Mouse (Mus musculus) CD4-positive, CD25-positive, alpha-beta regulatory T cell, adult 4 months (primary cell): ENCODE measurements around the gene Litaf. TPM values are rescaled to one million over a fixed set of nuclear protein-coding genes. Genes with fewer than 3 reads are reported as not detected.

Source experiments
- ATAC-seq: one replicate; pipeline ENCODE4 v1.8.0; 2017
- polyA plus RNA-seq, 2 experiments: library from polyadenylated mRNA; unstranded; fragments of 100-300 nt; shearing (Covaris generic); gene quantifications; one replicate each; pipeline ENCODE4 v1.2.1; 2017

The Litaf gene
- polyA plus RNA-seq, 2 experiments from 2014 or later = 47.2 to 61.2 TPM

DNA sequence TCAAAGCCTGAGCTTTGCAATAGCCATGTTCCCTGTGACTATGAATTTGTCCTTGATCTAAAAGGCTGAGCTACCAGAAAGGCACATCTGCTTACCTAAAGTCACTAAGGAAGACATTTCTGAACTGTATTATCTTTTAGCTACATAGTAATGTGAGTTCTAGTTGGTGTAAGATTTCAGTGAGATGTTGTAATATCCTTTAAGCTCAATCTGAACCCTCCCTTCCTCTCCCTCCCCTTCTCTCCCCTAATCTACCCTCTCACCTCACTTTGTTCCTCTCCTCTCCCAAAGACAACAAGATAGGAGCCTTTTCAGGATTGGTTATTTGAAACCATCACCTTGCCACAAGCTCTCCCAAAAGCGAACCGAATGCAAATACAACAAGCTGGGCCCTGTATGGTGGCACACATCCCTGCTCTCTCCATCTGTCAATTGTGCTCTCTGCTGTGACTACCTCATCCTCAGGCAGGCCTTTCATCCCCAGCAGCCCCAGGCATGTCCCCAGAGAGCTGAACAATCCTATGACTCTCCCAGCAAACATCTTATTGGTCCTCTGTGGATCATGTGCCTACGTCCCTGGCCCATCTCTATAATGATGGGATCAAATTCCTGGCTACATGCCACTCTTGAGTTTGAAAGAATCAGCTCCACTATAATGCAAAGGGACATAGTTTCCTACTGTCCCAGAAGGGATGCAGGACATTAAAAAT is 44.4 kb downstream of the Litaf start:
- no peak for ATAC-seq

DNA sequence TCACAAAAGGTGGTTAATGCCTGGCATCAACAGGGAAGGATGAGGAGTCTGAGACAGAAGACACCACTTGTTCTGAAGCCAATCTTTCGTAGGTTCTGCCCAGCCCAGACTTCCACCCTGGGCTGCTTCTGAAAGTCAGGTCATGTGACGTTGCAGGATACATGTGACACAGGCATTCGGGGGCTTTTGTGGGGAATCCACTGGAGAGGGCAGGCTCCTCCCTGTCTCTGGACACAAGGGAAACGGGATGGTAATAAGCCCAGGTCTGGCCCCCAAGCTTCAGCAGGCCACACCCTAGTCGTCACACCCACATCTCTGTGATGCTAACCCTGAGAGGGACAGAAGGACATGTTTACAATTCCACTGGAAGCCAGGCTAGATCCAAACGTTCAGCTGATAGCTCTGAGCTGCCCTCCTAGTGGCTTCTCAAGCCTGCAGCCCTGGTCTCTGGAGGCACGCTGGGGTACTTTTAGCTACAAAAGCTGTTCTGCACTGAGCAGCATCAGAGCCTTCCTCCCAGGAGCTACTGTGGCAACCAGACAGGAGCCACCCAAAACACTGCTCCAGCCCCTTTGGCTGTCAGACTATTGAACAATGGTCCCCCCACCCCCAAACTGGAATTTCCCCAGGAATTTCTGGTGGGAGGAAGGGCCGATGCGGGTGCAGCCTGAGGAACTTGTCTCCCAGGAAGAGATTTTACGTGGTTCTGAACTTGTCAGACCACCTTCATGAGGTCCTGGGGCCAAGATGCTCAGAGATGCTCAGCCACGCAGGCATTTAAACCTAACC is 48.0 kb downstream of the Litaf start:
- no peak for ATAC-seq

DNA sequence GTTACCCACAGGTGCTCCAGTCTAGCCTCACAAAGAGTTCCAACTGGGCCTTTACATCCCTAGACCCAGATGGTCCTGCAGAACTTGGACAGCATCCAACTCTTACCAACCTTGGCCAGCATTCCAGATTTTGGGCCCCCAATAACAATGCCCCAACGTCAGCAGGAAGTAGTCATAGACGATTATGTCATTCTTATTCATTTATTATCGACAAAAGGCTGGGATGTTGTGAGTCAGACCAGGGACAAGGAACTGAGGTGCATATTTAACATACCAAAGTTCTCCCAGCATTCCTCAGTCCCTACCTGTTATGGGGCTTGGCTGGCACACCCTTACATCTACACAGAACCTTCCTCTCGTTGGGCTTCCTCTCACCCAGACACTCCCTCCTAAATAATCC is 49.6 kb downstream of the Litaf start:
- ATAC-seq = no peak

DNA sequence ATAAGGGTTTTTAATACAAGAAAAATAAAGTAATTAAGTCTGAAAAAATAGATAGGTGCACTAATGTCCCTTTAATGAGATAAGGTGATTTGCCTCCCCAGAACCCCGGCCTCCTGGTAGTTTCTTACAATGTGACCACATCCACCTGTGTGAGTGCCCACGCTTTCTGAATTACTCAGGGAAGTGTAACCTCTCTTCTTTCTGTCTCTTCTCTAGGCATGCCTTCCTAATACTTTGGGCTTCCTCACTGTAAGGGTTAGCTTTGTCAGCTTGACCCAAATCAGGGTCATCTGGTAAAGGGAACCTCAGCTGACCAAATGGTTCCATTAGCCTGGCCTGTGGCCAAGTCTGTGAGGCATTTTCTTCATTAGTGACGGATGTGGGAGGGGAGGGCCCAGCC is 51.5 kb downstream of the Litaf start:
- peak; percentile 31 for ATAC-seq

DNA sequence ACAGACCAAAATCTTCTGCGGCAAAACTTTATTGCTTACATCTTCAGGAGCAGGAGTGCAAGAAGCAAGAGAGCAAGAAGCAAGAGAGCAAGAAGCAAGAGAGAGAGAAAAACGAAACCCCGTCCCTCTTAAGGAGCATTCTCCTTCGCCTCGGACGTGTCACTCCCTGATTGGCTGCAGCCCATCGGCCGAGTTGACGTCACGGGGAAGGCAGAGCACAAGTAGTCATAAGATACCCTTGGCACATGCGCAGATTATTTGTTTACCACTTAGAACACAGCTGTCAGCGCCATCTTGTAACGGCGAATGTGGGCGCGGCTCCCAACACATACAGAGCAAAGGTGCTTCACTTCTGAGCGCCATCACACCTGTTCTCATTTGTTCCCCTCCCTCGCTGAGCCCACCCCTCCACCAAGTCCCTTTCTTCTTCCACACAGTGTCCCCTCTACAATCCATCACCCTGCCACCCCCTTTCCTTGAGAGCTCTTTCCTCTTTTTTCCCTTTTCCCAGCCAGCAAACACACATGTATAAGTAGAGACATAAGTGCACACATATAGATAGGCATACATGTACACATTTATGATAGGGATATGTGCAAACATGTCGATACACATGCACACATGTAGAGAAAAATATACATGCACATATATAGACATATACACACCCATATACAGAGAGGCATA is 52.4 kb downstream of the Litaf start:
- ATAC-seq = peak; percentile 13

DNA sequence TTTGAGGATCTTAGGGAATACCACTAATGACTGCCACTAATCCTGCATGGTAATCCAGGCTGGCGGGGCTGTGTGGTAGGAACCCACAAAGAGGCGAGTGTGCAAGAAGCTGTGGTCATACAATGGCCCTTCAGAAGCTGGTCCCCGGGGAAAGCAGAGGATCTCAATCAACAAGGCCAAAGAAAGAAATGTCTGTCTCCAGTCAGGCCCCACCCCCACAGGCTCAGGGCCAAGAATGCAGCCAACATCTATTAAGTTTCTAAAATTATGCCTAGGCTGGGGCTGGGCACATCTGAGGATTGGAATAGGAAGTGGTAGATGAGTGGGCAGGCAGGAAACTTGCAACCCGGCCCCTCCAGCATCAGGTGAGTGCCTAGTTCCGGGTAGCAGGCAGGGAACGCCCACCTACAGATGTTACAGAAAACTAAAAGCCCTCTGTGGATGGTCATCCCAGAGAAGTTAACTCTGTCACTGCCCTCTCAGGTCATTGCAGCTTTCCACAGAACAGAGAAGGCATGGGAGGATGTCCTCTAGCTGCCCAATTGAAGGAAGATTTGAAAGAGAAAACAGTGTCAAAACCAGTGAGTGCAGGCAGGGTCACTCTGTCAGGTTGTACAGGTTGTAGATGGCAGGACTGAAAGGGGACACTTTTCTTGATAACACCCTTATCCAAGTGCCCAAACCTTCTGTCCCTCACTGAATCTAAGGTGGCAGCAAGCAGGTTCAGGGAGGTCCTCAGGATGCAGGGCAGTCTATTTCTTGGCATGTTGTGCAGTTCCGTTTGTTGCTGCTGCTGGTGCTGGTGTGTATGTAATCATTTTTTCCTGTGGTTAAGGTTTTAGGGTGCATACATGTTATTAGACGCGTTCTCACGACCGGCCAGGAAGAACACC is 53.1 kb downstream of the Litaf start:
- peak; percentile 91 for ATAC-seq

DNA sequence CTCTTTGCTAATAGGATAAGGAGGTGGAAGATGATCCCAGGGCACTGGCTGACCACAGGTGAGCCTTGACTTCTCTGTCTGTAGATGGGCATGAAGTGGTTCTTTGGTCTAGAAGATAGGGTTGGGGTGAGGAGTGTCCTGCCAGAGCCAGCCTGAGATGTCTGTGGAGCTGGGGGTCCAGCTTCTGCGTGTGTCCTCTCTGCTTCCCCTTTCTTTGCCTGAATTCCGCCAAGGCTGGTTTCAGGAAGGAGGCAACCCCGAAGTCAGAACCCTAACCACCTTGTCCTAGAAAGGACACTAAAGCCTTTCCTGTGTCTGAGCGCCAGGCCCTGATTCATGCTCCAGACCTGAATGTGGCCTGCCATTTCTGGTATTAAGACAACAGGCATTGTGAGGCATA is 54.0 kb downstream of the Litaf start:
- no peak for ATAC-seq

DNA sequence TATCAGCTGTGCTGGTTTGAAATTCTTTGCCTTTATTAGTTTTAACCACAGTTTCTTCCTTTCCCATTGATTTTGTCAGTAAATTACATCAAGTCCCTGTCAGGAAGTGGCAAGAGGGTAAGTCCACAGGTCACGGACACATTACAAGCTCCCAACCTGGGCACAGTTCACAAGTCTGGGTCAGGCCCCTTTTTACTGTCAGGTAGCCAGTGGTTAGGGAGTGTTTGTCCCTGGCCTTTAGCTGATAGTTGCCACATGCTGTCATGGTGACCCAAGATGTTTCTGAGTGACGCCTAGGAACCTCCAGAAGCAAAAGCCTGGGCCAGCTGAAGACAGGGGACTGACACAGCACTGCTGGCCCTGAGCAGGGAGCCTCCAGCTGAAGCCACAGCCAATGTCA is 54.8 kb downstream of the Litaf start:
- no peak for ATAC-seq

DNA sequence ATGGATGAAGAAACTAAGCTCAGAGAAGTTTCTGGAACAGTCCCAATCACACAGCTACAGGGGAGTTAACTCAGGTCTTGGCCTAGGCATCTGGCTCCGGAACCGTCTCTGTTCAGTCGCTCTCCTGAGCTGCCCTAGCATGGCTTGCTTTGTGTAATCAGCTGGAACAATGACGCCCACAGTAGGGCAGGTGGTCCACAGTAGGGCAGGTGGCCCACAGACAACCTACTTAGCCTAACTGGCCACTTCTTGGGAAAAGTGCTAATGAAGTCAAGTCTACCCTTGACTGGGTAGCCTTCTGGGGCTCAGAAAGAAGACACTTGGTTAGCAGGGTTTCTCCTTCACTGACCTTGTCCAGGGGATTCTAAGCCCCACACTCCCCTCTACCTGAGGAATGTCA is 55.7 kb downstream of the Litaf start:
- ATAC-seq = no peak

DNA sequence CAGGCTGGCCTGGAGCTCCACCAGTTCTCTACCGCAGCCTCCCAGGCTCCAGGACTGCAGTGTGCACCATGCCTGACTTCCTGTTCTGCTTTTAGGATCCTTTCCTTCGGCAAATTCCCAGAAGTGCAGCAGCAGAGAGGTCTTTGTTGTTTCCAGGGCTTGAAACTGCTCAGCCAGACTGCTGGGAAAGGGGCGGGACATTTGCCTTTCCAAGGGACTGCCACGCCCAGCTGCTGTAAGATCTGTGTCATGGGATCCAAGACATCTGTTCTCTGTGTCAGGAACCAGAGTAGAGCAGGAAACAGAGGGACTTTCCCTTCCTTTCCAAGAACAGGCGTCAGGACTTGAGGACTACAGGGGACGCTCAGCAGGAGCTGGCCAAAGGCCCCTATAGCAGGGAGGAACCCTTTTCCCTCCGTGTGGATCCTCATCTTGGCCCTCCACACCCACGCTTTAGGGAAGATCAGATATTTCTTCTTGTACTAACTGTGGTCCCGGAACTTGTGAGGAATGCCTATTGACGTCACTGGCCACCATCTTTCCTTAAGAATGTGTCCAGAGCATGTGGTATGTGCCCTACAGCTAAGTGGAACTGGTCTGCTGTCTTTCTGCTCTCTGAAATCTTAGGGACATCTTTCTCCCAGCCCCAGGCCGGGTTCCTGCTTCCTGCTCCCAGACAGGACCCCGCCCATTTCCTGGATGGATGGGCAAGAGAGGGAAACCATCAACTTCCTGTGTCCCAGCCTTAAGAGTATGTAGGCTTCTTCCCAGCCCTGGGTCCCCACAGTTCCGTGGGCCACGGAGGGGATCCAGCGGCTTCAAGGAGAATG is 57.6 kb downstream of the Litaf start:
- ATAC-seq = no peak

DNA sequence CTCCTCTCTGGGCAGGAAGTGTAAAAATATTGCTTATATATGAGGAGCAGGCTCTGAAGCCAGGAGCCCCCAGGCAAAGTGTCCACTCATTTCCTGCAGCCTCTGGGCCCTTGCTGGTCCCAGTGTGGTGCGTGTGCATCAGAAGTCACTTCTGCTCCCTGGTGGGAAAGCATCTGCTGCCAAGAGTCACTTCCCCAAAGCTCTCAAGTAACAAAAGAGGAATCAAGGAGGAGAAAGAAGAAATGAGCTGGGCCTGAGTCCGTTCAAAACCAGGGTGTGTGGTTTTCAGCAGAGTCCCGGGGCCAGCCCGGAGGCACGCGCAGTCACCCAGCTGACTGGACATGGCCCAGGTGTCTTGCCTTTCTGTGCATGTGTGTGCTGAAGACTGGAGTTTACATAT is 59.9 kb downstream of the Litaf start:
- ATAC-seq = no peak

DNA sequence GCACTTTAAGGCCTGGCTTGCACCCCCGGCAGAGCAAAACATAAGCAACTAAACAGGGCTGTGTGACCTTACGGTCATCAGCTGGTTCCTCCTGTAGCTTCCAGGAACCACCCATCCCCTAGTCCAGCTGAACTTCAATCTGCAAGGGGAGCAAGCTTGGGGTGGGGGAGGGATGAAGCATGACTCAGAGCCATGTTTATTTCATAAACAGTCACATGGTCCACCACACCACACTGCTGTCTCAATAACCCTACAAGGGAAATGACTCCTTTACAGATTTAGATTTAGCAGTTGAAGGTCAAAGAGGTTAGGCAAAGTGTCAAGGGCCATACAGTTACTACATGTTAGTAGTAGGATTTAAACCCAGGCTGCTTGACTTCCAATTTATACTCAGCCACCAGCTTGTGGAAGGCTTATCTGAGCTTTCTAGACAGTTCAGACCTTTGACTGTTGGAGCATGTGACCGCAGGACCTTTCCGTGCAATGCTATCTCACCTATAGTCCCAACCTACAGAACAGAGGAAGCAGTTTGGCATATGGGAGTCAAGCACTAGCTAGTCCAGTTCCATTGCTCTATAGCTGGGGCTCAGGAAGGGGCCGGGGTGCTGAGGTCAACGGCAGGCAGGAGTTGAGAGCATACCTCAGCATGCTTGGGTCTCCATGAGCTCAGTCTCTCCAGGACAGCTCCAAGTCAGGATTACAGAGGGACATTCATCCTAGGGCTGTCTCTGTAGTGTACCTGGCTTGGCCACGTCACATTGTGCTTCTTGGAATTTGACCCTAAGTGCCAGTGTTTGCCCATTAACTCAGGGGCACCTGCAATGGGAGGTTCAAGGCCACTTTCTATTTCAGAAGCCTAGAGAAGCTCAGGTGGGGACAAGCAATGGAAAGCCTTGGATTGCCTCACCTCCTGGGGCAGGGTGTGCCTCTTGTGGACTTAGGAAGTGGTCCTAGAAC is 64.0 kb downstream of the Litaf start:
- ATAC-seq = no peak

DNA sequence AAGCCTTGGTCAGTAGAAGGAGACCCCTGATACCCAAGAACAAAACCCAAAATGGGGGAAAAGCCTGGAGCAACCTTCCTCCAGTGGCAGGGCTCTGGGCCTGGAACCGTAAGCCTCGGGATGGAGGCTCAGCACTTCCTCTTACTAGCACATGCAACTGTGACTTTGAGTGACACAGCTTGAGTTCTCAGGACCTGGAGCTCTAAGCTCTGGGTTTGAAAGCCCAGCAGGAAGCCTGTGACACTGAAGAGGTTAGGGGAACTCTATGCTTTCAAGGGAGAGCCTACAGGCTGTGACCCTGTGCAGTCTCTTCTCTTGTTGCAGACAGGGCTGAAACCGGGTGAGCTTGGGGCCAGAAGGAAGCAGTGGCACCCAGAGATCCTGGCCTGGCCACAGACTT is 66.1 kb downstream of the Litaf start:
- no peak for ATAC-seq

DNA sequence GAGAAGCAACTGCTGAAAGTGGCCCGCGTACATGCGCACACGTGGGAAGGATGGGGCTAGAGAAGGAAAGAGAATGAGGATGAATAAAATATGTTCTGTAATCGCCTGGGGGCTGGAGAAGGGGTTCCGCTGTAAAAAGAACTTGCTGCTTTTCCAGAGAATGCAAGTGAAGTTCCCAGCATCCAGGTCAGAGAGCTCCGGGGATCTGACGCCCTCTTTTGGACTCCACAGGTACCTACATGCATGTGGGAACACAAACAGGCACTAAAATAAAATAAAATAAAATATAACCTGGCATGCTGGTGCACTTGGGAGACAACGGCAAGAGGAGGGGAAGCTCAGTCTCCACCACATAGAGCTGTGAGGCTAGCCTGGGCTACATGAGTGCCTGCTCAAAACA is 67.7 kb downstream of the Litaf start:
- no peak for ATAC-seq

DNA sequence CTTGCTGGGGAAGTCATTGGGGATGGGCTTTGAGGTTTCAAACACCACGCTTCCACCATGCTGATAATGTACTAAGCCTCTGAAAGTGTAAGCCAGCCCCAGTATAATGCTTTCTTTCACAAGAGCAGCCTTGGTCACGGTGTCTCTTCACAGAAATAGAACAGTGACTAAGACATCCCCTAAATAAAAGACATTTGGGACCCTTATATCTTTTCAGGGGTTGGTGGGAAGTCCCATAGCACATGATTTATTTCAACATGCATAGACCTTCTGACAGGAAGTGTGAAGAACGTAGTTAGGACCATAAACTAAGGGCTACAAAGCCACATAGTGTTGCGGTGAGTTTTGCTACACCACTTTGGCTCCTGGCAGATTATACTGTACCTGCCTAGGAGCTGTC is 69.4 kb downstream of the Litaf start:
- no peak for ATAC-seq

DNA sequence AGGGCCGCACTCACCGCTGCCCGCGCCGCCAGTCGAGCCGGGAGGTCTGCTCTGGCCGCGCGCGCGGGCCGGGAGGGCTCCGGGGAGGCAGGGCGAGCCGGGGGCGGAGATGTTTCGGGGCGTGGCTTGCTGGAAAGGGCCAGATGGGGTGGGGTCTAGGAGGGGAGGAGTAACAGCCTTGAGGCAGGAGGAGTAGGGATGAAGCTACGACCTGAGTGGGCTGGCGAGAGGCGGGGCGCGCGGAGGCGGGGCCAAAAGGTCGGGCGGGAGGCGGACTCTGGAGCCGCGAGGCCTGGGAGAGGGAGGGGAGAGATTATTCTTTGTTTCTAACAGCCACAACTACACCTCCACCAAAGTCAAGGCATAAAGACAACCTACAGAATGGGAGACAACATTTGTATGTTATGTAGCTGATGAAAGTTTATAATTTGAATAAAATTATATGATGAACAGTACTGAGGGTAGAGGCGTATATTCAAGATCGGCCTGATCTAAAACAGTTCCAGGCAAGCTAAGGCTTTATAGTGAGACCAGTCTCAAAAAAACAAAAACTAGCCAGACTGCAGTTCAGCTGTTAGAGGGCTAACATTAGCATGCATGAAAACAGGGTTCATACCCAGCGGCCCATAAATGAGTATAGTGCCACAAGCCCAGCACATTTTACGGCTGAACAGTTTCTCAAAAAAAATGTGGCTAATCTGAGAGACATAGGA is 72.8 kb downstream of the Litaf start:
- ATAC-seq = peak; percentile 90

DNA sequence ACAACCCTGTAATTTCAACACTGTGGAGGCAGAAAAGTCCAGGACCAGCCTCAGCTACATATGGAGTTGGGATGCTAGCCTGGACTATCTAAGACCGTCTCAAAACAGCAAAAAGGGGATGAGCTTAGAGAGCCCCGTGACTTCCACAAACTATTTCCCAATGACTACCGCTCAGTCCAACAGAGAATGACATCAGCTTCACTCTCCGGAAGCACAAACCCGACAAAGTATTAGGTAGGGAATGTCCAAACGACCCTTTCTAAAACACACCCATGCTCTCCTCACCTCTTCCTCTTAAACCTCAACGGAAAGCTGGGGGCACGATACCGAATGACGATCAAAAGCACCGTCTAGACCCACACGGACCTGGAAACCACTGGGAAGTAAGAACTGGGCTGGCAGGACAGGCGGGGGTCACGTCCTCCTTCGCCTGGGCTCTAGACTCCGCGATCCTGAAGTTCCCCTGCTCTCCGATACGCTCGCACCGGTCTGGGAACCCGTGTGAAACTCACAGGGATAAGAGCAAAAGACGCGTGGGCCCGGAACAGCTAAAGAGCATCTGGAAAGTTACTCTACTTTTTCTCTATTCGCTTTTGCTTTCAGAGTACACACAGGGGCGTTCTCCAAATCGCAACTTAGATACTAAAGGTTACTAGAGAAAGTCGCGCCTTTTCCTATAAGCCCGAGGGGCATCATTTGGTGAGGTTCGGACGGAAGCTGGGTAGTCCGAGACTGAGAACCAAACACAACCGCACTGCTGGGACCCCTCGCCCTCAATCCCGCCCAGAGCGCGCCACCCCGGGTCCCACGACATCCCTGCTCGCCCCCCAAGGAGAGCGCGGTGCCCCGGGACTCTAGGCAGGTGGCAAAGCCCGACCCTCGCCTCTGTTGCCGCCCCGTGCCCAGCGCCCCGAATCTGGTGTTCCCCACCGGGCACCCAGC is 73.6 kb downstream of the Litaf start:
- ATAC-seq = peak; percentile 50

DNA sequence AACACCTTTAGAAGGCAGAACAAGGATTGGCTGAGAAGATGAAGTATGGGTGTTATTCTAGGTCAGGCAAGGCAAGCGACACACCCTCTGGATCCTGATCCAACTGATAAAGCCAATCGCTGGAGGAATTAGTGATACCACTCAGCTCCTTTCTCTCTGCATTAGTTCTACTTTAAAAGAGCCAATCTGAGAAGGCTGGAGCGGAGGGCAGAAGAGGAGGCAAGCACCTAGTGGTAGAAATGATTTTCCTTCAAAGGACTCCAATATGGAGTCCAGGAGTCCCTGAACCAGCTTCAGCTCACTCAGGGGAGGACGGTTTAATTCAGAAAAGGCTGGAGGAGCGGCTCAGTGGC is 74.2 kb downstream of the Litaf start:
- ATAC-seq = peak; percentile 21

DNA sequence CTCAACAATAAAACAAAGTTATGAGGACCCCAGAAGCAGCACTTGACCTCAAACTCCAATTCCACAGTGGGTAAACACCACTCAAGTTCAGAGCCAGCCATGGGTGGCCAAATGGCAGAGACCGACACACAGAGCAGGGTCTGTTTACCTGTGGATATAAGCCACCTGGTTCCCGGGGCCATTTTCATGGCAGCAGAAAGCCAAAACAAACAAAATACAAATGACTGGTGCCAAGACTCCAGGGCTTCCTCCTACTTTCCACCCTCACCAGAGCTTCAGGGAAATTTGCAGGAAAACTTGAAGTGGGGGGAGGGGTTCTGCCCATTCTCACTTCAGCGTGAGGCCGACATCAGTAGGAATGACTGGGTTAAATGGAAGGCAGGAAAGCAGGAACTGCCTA is 75.2 kb downstream of the Litaf start:
- no peak for ATAC-seq
